Mouse (Mus musculus): ENCODE measurements around the gene Olfr283. TPM values are rescaled to one million over a fixed set of nuclear protein-coding genes. Genes with fewer than 3 reads are reported as not detected.

Gene Olfr283
- total RNA-seq, 1 experiment from 2014 or later, result not detected

Other genes with a start within 250 kb of the Olfr283 start
- gene Asb8, start 215.3 kb downstream of the Olfr283 start, total RNA-seq (2017), result 21.4 to 28.3 TPM (median 21.7 TPM) in 3 replicates
- not detected in 3 replicates for gene Ccdc184, start 213.8 kb downstream of the Olfr283 start, total RNA-seq (2017)
- gene Olfr288, start 185.4 kb downstream of the Olfr283 start, total RNA-seq (2017), result not detected in 3 replicates
- gene Gm44579, start 160.0 kb downstream of the Olfr283 start, total RNA-seq (2017), result not detected in 3 replicates
- not detected in 3 replicates for gene Olfr287, start 159.9 kb downstream of the Olfr283 start, total RNA-seq (2017)
- not detected in 3 replicates for gene Olfr286, start 146.5 kb downstream of the Olfr283 start, total RNA-seq (2017)
- not detected in 3 replicates for gene H1fnt, start 123.7 kb downstream of the Olfr283 start, total RNA-seq (2017)
- not detected in 3 replicates for gene Zfp641, start 84.8 kb downstream of the Olfr283 start, total RNA-seq (2017)
- not detected in 3 replicates for gene Olfr285, start 63.6 kb downstream of the Olfr283 start, total RNA-seq (2017)
- not detected in 3 replicates for gene Olfr284, start 40.0 kb downstream of the Olfr283 start, total RNA-seq (2017)
- not detected in 3 replicates for gene Olfr282, start 50.3 kb upstream of the Olfr283 start, total RNA-seq (2017)
- not detected in 3 replicates for gene Olfr281, start 71.6 kb upstream of the Olfr283 start, total RNA-seq (2017)
- not detected in 3 replicates for gene OR5BS1P, start 89.0 kb upstream of the Olfr283 start, total RNA-seq (2017)
- not detected in 3 replicates for gene Lalba, start 101.8 kb upstream of the Olfr283 start, total RNA-seq (2017)
- not detected in 3 replicates for gene Olfr279, start 111.5 kb upstream of the Olfr283 start, total RNA-seq (2017)
- gene Kansl2, start 153.3 kb upstream of the Olfr283 start, total RNA-seq (2017), result 35.4 to 46.2 TPM (median 40.6 TPM) in 3 replicates
- 112 to 132 TPM (median 124 TPM) in 3 replicates for gene Ccnt1, start 190.0 kb upstream of the Olfr283 start, total RNA-seq (2017)
- gene 4930415O20Rik, start 190.1 kb upstream of the Olfr283 start, total RNA-seq (2017), result not detected in 3 replicates
- 0.96 to 3.7 TPM in 2 of 3 replicates, not detected in the other for gene Adcy6, start 229.1 kb upstream of the Olfr283 start, total RNA-seq (2017)
- gene Cacnb3, start 249.9 kb upstream of the Olfr283 start, total RNA-seq (2017), result 0.68 to 1.3 TPM in 2 of 3 replicates, not detected in the other